ENCODE assay signal across 12 mouse cellular contexts in genomic region chr2:121439746-121440145, GRCm38 (mm10). TPM values are rescaled to one million over a fixed set of nuclear protein-coding genes. Genes with fewer than 3 reads are reported as not detected.
"Had no signal": no experiment of that assay in that cellular context is flagged by ENCODE, and none has a peak within 500 bp of the region (broad histone marks: within the 10 kb centered on the region; RNA-seq: fewer than 3 reads in every experiment).

No protein-coding gene starts in this region.

- H3K4me3 ChIP-seq: layer of hippocampus, adult 2 months; limb, embryonic 13.5 days; liver, embryonic 15.5 days; midbrain, embryonic 12.5 days had no signal

- ATAC-seq: inflammation-experienced regulatory T-cells, adult 6 months; intestine, postnatal 0 days; midbrain, embryonic 16.5 days had no signal

- H3K9ac ChIP-seq: limb, embryonic 13.5 days; liver, embryonic 15.5 days; midbrain, embryonic 12.5 days had no signal

- H3K27ac ChIP-seq: layer of hippocampus, adult 2 months; limb, embryonic 13.5 days; liver, embryonic 15.5 days; midbrain, embryonic 12.5 days had no signal

- H3K4me2 ChIP-seq: limb, embryonic 13.5 days; liver, embryonic 11.5 days; liver, embryonic 15.5 days; midbrain, embryonic 12.5 days had no signal

- H3K9me3 ChIP-seq: limb, embryonic 13.5 days; liver, embryonic 15.5 days; midbrain, embryonic 12.5 days had no signal

- DNase-seq: right cerebral cortex, postnatal 14 days; thymus, postnatal 36 days had no signal

RNA-seq across cellular contexts. Expression of gene Ell3, which starts 4.3 kb away (rescaled TPM):
- total RNA-seq: layer of hippocampus, adult 2 months; layer of hippocampus, postnatal 10 days; megakaryocyte-erythroid progenitor cell, adult 5-6 weeks had no signal

RNA-seq across cellular contexts. Expression of gene Serinc4, which starts 16.8 kb away (rescaled TPM):
- total RNA-seq: megakaryocyte-erythroid progenitor cell, adult 5-6 weeks had no signal
- polyA plus RNA-seq: liver, embryonic 15.5 days had no signal
